Mouse (Mus musculus) forebrain, embryonic 12.5 days (tissue): ENCODE measurements at regions not wholly inside any gene's neighbourhood (a gene's known extent, or its start where the extent isn't known, plus 50 kb on each side); places are given as distances from the start of the nearest gene placed in this dataset.
A peak's percentile ranks its signal among the peaks of the same experiment; 100 is the strongest.

Experiments
- ATAC-seq: fragments of 200-750 bp; cut with Nextera tagmentation; 2 replicates; pipeline ENCODE4 v1.8.0; 2017; ENCODE audit warnings: moderate TSS enrichment; ENCODE audit not compliant: low FRiP score
- H3K27ac ChIP-seq: fragments of 300-500 bp; sonication (generic); 2 replicates; pipeline ENCODE4 v1.5.1; 2016; ENCODE audit warnings: mild to moderate bottlenecking
- H3K27me3 ChIP-seq: fragments of 300-500 bp; sonication (generic); 2 replicates; pipeline ENCODE4 v1.6.1; 2016; ENCODE audit warnings: mild to moderate bottlenecking
- H3K36me3 ChIP-seq: fragments of 300-500 bp; sonication (generic); replicated peaks from 2 replicates; pipeline ENCODE4 v1.6.1; 2016; ENCODE audit warnings: mild to moderate bottlenecking
- H3K4me1 ChIP-seq: fragments of 300-500 bp; sonication (generic); 2 replicates; pipeline ENCODE4 v1.6.1; 2016
- H3K4me2 ChIP-seq: fragments of 300-500 bp; sonication (generic); 2 replicates; pipeline ENCODE4 v1.6.1; 2016; ENCODE audit warnings: mild to moderate bottlenecking, moderate library complexity
- H3K4me3 ChIP-seq: fragments of 300-500 bp; sonication (generic); replicated peaks from 2 replicates; pipeline ENCODE4 v1.5.1; 2016; ENCODE audit warnings: mild to moderate bottlenecking
- H3K9ac ChIP-seq: fragments of 300-500 bp; sonication (generic); 2 replicates; pipeline ENCODE4 v1.6.1; 2016; ENCODE audit warnings: mild to moderate bottlenecking
- H3K9me3 ChIP-seq: fragments of 300-500 bp; sonication (generic); 2 replicates; pipeline ENCODE4 v1.6.1; 2016
- WGBS: fragments of 180-500 bp; shearing (Covaris S2); methylation state at CpG from one replicate; pipeline ENCODE4 v1.1.7; 2016; 5-methylcytosine and 5-hydroxymethylcytosine counted together

DNA sequence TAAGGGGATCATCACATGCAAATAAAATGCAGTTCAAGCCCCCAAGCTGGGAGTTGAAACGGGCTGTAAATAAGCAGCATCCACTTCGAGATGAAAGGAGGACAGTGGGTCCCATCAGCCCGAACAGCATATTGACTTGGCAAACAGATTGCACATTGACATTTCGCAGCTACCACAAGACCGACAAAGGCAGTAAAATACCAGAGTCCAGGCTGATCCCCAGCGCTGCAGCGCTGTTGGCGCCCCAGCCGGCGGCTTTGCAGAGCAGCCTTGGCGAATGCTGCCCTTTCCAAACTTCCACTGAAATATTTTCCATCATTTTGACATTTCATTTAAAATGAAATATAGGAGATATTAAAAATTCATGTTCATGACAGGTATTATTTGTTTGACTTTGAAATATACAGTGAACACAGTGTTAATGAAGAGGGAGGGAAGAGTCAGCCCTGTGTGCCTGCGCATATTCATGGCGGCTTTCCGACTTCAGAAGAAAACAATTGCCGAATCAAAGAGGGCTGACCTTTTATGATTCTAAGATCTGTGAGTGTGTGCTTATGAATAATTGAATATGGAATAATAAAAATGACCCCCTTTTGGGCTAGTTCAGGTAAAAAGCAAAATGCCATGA is 98.4 kb downstream of the Sqor start:
- no peak overlapping the region for H3K4me2 ChIP-seq
- no peaks in the 10 kb centered on the region for H3K27me3 ChIP-seq
- no peak overlapping the region for H3K4me3 ChIP-seq
- no peaks in the 10 kb centered on the region for H3K9me3 ChIP-seq
- no peak overlapping the region for H3K27ac ChIP-seq
- H3K9ac ChIP-seq = no peak overlapping the region
- H3K4me1 ChIP-seq = no peaks in the 10 kb centered on the region
- peak; percentile 72; the same call in 1 of the 2 replicates for ATAC-seq
- 80% methylated on average over 15 of the region's 15 CpGs for WGBS
- no peaks in the 10 kb centered on the region for H3K36me3 ChIP-seq

GRCm38 (mm10) chr2:122863971-122864348 is 98.9 kb downstream of the Sqor start:
- ATAC-seq = no peak
- H3K4me3 ChIP-seq = no peak overlapping the region
- WGBS = 87% methylated on average over 1 of the region's 1 CpGs
- no peaks in the 10 kb centered on the region for H3K9me3 ChIP-seq
- H3K27ac ChIP-seq = no peak overlapping the region
- H3K27me3 ChIP-seq = no peaks in the 10 kb centered on the region
- no peaks in the 10 kb centered on the region for H3K4me1 ChIP-seq
- H3K36me3 ChIP-seq = no peaks in the 10 kb centered on the region
- no peak overlapping the region for H3K9ac ChIP-seq
- H3K4me2 ChIP-seq = no peak overlapping the region

DNA sequence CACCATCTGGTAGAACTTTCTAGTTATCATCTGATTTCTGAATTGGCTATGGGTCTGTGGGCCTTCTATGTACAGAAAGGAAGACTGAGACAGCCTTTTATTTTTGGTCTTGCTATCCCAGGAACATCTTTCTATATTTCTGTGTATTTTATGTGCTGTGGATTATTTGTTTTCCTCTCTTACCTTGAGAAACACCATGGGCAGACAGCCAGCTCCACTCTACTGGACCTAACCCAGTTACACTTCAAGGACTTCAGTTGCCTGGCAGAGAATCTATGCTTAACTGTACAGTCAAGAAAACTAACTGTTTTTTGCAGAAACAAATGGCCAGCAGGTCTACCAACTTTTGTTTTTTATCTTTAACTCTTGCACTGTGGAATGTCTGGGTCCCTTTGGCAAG is 122.1 kb downstream of the Sqor start:
- no peak overlapping the region for H3K4me3 ChIP-seq
- no peak for ATAC-seq
- H3K9ac ChIP-seq = no peak overlapping the region

DNA sequence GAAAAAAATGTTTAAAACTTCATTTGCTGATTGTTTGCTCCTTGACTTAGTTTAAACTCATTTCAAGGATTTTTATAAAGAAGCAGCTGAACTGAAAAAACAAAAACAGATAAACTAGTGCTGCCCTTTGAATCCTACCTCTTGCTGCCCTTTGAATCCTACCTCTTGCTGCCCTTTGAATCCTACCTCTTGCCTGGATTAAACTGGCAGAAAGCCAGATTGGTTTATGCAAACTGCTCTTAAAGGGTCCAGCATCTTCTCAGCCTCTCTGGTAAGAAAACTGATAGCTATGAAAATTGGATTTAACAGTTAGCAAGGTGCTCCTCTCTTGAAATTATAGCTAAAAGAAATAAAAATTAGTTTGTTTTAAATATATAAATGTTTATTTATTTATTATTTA is 122.5 kb downstream of the Sqor start:
- Histone ChIP-seq H3K4me1 (no peaks in the 10 kb centered on the region), H3K4me3 (no peak overlapping the region), H3K9me3 (peaks cover 10% of the 10 kb centered on the region; the same call in 1 of the 2 replicates), H3K9ac (no peak overlapping the region), H3K27ac (no peak overlapping the region), H3K27me3 (no peaks in the 10 kb centered on the region), H3K36me3 (no peaks in the 10 kb centered on the region), H3K4me2 (no peak overlapping the region)
- no peak for ATAC-seq

More for the DNA sequence above, 122.1 kb downstream of the Sqor start:
- no peak overlapping the region for H3K4me2 ChIP-seq
- no peaks in the 10 kb centered on the region for H3K27me3 ChIP-seq
- peaks cover 10% of the 10 kb centered on the region; the same call in 1 of the 2 replicates for H3K9me3 ChIP-seq
- H3K27ac ChIP-seq = no peak overlapping the region
- H3K36me3 ChIP-seq = no peaks in the 10 kb centered on the region
- H3K4me1 ChIP-seq = no peaks in the 10 kb centered on the region

DNA sequence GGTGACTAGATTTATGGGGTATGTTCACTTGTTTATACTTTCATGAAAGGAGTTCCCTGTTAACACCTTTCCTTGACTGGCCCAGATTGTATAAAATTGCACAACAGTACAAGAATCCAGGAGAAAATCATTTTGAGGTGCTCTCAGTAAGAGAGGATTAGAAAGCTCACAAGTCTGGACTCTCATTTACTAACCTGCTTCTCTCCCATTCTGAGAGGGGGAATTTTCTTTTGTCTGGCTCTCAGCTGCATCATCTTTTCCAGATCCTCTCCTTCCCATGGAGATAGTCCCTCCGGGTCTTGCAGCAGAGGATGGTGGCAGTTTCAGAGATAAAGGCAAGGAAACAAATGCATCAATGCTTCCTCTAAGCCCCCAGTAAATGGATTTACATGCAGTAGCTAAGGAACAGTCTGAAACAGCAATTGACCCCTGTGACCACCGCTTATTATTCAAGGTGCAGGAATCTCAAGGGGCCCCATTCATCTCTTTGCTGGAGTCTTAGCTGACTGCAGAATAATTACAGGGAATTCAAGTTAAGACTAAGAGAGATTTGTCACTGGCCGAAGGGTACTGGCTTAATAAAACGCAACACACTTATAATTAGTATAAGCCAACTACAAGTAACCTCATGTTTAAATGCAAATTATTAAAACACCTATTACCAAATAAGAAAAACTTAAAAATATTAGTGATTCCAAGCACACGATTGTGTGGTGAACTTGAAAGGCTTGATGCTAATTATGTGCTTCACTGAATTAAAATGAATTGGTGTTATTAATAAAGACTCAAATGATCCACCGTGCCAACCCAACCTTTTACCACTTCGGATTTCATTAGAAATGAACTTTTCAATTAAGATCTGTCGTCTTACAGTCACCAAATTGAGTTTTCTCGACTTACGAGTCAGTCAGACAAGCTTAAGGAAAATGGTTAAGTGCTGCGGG is 140.4 kb downstream of the Sqor start:
- peak overlapping the region; percentile 26; the same call in 1 of the 2 replicates for H3K4me2 ChIP-seq
- H3K9me3 ChIP-seq = no peaks in the 10 kb centered on the region
- no peak overlapping the region for H3K4me3 ChIP-seq
- H3K4me1 ChIP-seq = peaks cover 11% of the 10 kb centered on the region
- H3K27ac ChIP-seq = 0 out of 2 replicates have a peak overlapping the region, but pooled peaks have one; percentile 63
- no peaks in the 10 kb centered on the region for H3K27me3 ChIP-seq
- peak; percentile 85 for ATAC-seq
- no peak overlapping the region for H3K9ac ChIP-seq
- H3K36me3 ChIP-seq = no peaks in the 10 kb centered on the region
- 7% methylated on average over 11 of the region's 11 CpGs for WGBS

GRCm38 (mm10) chr2:122916772-122917171 is 151.7 kb downstream of the Sqor start:
- H3K27ac ChIP-seq = no peak overlapping the region
- H3K9ac ChIP-seq = no peak overlapping the region
- no peak for ATAC-seq
- H3K27me3 ChIP-seq = no peaks in the 10 kb centered on the region
- H3K4me3 ChIP-seq = no peak overlapping the region
- no peaks in the 10 kb centered on the region for H3K36me3 ChIP-seq
- no peaks in the 10 kb centered on the region for H3K4me1 ChIP-seq
- H3K4me2 ChIP-seq = no peak overlapping the region
- WGBS = 95% methylated on average over 1 of the region's 1 CpGs
- no peaks in the 10 kb centered on the region for H3K9me3 ChIP-seq

DNA sequence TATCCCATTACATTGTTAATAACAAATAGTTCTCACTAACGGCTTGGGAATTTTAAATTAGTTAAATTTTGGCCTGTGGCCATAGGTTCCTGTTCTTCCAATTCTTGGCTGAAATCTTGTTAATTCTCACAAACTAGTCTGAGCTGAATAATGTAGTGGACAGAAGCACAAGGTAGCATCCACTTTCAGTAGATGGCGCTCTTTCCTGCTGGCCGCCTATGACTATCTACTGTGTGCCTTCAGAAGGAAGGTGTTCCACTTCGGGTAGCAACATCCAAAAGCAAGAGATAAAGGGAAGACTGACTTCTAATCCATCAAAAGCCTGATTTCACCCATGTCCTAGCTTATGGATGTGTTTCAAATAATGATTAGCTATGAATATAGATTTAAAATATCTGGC is 172.9 kb downstream of the Sqor start:
- ATAC-seq = no peak
- 44% methylated on average over 4 of the region's 4 CpGs for WGBS
- Histone ChIP-seq H3K4me2 (no peak overlapping the region), H3K27ac (no peak overlapping the region), H3K9ac (no peak overlapping the region), H3K36me3 (no peaks in the 10 kb centered on the region), H3K4me3 (no peak overlapping the region), H3K4me1 (no peaks in the 10 kb centered on the region), H3K27me3 (no peaks in the 10 kb centered on the region), H3K9me3 (no peaks in the 10 kb centered on the region)

DNA sequence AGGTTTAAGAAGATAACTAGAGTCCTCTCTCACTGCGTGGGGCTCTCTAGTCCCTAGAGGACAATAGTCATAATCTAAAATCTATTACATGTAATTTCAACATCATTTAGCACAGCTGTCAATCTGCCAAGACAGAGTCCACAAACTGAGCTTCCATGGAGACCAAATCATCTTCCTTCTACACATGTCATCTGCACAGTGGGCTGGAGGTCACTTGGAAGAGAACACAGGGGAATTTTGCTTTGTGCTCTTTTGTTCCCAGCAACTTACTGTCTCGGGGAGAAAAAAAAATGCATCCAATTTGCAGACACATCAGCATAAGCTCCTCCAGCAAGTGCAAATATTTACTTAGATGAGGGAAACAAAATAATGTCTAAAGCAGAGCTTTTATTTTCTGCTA is 179.8 kb downstream of the Sqor start:
- no peaks in the 10 kb centered on the region for H3K36me3 ChIP-seq
- ATAC-seq = peak; percentile 53; the same call in 1 of the 2 replicates
- WGBS = 56% methylated on average over 2 of the region's 2 CpGs
- no peaks in the 10 kb centered on the region; the same call in 1 of the 2 replicates for H3K4me1 ChIP-seq
- H3K27me3 ChIP-seq = no peaks in the 10 kb centered on the region
- no peak overlapping the region for H3K27ac ChIP-seq
- H3K9ac ChIP-seq = no peak overlapping the region
- H3K4me3 ChIP-seq = no peak overlapping the region
- H3K4me2 ChIP-seq = no peak overlapping the region
- no peaks in the 10 kb centered on the region for H3K9me3 ChIP-seq

DNA sequence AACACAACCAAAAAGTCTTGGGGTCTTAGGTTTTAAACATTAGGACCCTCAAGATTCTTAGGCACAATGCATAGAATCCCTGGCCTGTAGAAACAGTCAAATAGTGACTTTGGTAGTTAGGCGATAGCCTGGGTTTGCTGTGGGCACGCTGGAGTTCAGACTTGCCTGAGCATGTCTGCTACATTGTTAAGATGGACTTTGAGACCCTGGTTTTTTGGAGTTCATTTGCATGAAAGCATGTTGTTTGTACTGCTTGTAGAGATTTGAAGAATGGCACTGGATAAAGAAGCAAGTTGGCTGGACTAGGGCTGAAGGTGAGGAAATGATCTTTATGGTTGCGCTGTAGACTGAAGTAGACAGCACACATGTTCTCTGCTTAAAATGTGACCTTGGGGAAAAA is 180.9 kb downstream of the Sqor start:
- H3K9ac ChIP-seq = no peak overlapping the region

DNA sequence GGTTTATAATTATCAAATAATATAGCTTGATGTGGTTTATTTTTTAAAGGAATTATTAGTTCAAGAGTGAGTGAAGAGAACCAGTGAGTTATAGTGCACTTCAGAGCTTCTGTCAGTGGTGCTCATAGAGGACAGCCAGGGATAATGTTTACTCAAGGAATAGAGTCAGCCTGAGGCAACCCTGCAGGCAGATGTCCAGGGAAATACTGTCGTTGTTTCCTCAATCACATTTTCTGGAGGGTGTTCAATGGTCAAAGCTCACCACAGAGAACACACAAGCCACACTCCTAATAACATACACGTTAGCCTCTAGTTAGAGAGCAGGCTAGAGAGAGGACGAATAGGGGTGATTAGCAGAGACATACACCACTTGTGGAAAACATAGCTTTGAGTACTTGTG is 184.0 kb downstream of the Sqor start:
- Histone ChIP-seq H3K9me3 (no peaks in the 10 kb centered on the region), H3K4me2 (no peak overlapping the region), H3K9ac (no peak overlapping the region), H3K27me3 (no peaks in the 10 kb centered on the region), H3K36me3 (no peaks in the 10 kb centered on the region), H3K4me1 (no peaks in the 10 kb centered on the region; the same call in 1 of the 2 replicates), H3K27ac (no peak overlapping the region), H3K4me3 (no peak overlapping the region)
- 79% methylated on average over 3 of the region's 3 CpGs for WGBS
- ATAC-seq = no peak

More for the DNA sequence above, 180.9 kb downstream of the Sqor start:
- H3K27me3 ChIP-seq = no peaks in the 10 kb centered on the region
- H3K4me1 ChIP-seq = no peaks in the 10 kb centered on the region; the same call in 1 of the 2 replicates
- ATAC-seq = no peak
- H3K4me2 ChIP-seq = no peak overlapping the region
- no peaks in the 10 kb centered on the region for H3K36me3 ChIP-seq
- H3K27ac ChIP-seq = no peak overlapping the region
- no peak overlapping the region for H3K4me3 ChIP-seq
- H3K9me3 ChIP-seq = no peaks in the 10 kb centered on the region
- WGBS = 84% methylated on average over 3 of the region's 3 CpGs

GRCm38 (mm10) chr2:122961701-122962100 is 196.7 kb downstream of the Sqor start:
- H3K9ac ChIP-seq = no peak overlapping the region
- no peaks in the 10 kb centered on the region for H3K36me3 ChIP-seq
- 94% methylated on average over 4 of the region's 4 CpGs for WGBS
- H3K4me2 ChIP-seq = no peak overlapping the region
- ATAC-seq = no peak
- H3K27me3 ChIP-seq = no peaks in the 10 kb centered on the region
- H3K4me3 ChIP-seq = no peak overlapping the region
- no peak overlapping the region for H3K27ac ChIP-seq
- no peaks in the 10 kb centered on the region for H3K4me1 ChIP-seq
- no peaks in the 10 kb centered on the region for H3K9me3 ChIP-seq

- H3K4me2 ChIP-seq = no peak overlapping the region
- ATAC-seq = no peak
- H3K4me3 ChIP-seq = no peak overlapping the region
- 89% methylated on average over 10 of the region's 10 CpGs for WGBS
- no peak overlapping the region for H3K9ac ChIP-seq
- no peaks in the 10 kb centered on the region for H3K4me1 ChIP-seq
- no peaks in the 10 kb centered on the region for H3K27me3 ChIP-seq
- no peak overlapping the region for H3K27ac ChIP-seq
- no peaks in the 10 kb centered on the region for H3K9me3 ChIP-seq
- no peaks in the 10 kb centered on the region for H3K36me3 ChIP-seq
Observed at GRCm38 (mm10) chr2:122968809-122969628, 204.0 kb downstream of the Sqor start.
